Mouse (Mus musculus) liver, embryonic 14.5 days (tissue): ENCODE results near the gene Ttc9. TPM values are rescaled to one million over a fixed set of nuclear protein-coding genes. Genes with fewer than 3 reads are reported as not detected.

Experiments used
- ATAC-seq: fragments of 200-750 bp; cut with Nextera tagmentation; 2 replicates; pipeline ENCODE4 v1.8.0; 2017; ENCODE audit warnings: moderate number of reproducible peaks, mild to moderate bottlenecking, moderate library complexity; ENCODE audit not compliant: insufficient read depth
- DNase-seq, 3 experiments: peaks; one replicate each; pipeline ENCODE4 v3.0.0-alpha.2; 2012 to 2013; ENCODE audit warnings: low read depth in 3 of 3, low spot score in 3 of 3
- H3K27ac ChIP-seq: fragments of 300-500 bp; sonication (generic); 2 replicates; pipeline ENCODE4 v1.5.1; 2014; ENCODE audit warnings: moderate library complexity, mild to moderate bottlenecking, control low read depth, inconsistent platforms
- H3K27me3 ChIP-seq: fragments of 300-500 bp; sonication (generic); 2 replicates; pipeline ENCODE4 v1.6.1; 2014; ENCODE audit warnings: mild to moderate bottlenecking, low read length, moderate library complexity; ENCODE audit not compliant: control insufficient read depth, insufficient read depth
- H3K36me3 ChIP-seq: fragments of 300-500 bp; sonication (generic); replicated peaks from 2 replicates; pipeline ENCODE4 v1.6.1; 2014; ENCODE audit warnings: low read depth; ENCODE audit not compliant: control insufficient read depth, insufficient read depth
- H3K4me1 ChIP-seq, 2 experiments: fragments of 200-500 bp in 1 of 2; fragments of 300-500 bp in 1 of 2; sonication (generic) in 1 of 2; replicated peaks; 2 replicates each; pipeline ENCODE4 v1.6.1; 2012 to 2014; ENCODE audit warnings: antibody characterized with exemption in 1 of 2, inconsistent platforms in 1 of 2, low read length in 1 of 2; ENCODE audit not compliant: control insufficient read depth in 2 of 2, insufficient read depth in 2 of 2
- H3K4me2 ChIP-seq: fragments of 300-500 bp; sonication (generic); 2 replicates; pipeline ENCODE4 v1.6.1; 2014; ENCODE audit warnings: low read depth, mild to moderate bottlenecking, control low read depth, moderate library complexity
- H3K4me3 ChIP-seq, 2 experiments: fragments of 200-500 bp in 1 of 2; fragments of 300-500 bp in 1 of 2; sonication (generic) in 1 of 2; 2 replicates each; pipeline ENCODE4 v1.5.1; 2012 to 2014; ENCODE audit warnings: low read depth in 2 of 2, low read length in 2 of 2, mild to moderate bottlenecking in 2 of 2, control low read depth in 1 of 2, inconsistent platforms in 1 of 2, moderate library complexity in 1 of 2; ENCODE audit not compliant: insufficient read depth in 1 of 2
- H3K9ac ChIP-seq: fragments of 300-500 bp; sonication (generic); replicated peaks from 2 replicates; pipeline ENCODE4 v1.6.1; 2014; ENCODE audit warnings: mild to moderate bottlenecking, control low read depth, moderate library complexity
- H3K9me3 ChIP-seq: fragments of 300-500 bp; sonication (generic); 2 replicates; pipeline ENCODE4 v1.6.1; 2016; ENCODE audit warnings: low read length, mixed read lengths; ENCODE audit not compliant: control insufficient read depth
- CTCF ChIP-seq: IDR thresholded peaks from 2 replicates; pipeline ENCODE4 v1.5.1; 2016; ENCODE audit warnings: antibody characterized with exemption, low read depth, control low read depth
- EP300 ChIP-seq: IDR thresholded peaks from 2 replicates; pipeline ENCODE4 v1.6.1; 2016; ENCODE audit warnings: antibody characterized with exemption, low read depth
- WGBS: fragments of 180-500 bp; shearing (Covaris S2); extraction: QIAGEN DNeasy Blood & Tissue Kit; methylation state at CpG from one replicate; pipeline ENCODE4 v1.1.7; 2014; ENCODE audit not compliant: insufficient replicate concordance; 5-methylcytosine and 5-hydroxymethylcytosine counted together
- polyA plus RNA-seq, 2 experiments: library from polyadenylated mRNA; depleted of rRNA in 1 of 2; stranded (reverse) in 1 of 2; unstranded in 1 of 2; fragments of >200 nt; fragmentation: Nextera tagmentation in 1 of 2; extraction: Ambion mirVana in 1 of 2; gene quantifications; 2 replicates each; pipeline versions ENCODE4 v1.2.1 to v1.2.3; 2012 to 2014

The Ttc9 gene
- polyA plus RNA-seq, 2 experiments: 0.02 to 0.05 TPM

DNA sequence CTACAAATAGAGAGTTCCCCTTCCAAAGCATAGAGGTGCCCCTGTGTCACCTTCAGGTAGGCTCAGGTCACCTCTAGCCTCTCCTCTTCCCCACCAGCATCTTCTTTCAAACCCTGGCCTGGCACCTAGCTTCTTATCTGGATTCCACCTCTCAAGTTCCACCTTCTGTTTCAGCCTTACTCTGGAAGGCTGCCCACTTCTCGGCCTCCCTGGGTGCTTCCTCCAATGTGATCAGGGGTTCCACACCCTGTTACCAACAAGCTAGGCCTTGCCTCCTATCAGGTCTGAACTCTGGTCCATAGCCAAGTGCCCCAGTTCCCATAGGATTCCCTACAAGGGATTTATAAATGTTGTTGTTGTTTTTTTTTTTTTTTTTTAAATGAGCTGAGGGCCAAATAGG is 26.3 kb downstream of the Ttc9 start:
- no peaks in the 10 kb centered on the region for H3K36me3 ChIP-seq
- 45% methylated on average over 1 of the region's 1 CpGs for WGBS
- H3K27me3 ChIP-seq: no peaks in the 10 kb centered on the region

DNA sequence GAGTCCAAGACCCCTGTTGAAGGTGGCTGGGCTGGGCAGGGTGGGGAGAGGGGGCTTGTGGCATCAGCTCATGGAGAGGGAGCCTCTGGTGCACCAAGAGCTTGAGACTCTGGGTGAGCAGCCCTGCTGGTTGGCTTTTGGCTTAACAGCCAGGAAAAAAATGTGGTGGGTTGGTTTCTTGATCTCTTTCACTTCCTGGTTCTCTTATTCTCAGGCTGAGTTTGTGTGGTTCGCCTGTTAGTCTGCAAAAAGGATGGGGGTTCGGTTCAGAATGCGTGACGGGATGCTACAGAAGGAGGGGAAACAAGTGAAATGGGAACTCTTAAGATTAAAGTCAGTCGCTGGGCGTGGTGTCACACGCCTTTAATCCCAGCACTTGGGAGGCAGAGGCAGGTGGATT is 27.0 kb downstream of the Ttc9 start:
- no peak for DNase-seq
- ATAC-seq: no peak
- no peaks in the 10 kb centered on the region for H3K4me1 ChIP-seq
- TF ChIP-seq EP300 (no peak), CTCF (no peak)
- no peak overlapping the region for H3K4me2 ChIP-seq
- no peak overlapping the region for H3K9ac ChIP-seq
- H3K9me3 ChIP-seq: no peaks in the 10 kb centered on the region
- WGBS: 64% methylated on average over 7 of the region's 7 CpGs
- H3K4me3 ChIP-seq: no peak overlapping the region
- no peaks in the 10 kb centered on the region for H3K27me3 ChIP-seq
- no peak overlapping the region for H3K27ac ChIP-seq
- no peaks in the 10 kb centered on the region for H3K36me3 ChIP-seq

More for the DNA sequence above, 26.3 kb downstream of the Ttc9 start:
- Histone ChIP-seq H3K9me3 (no peaks in the 10 kb centered on the region), H3K4me1 (no peaks in the 10 kb centered on the region), H3K4me2 (no peak overlapping the region), H3K27ac (no peak overlapping the region), H3K4me3 (no peak overlapping the region), H3K9ac (no peak overlapping the region)
- ATAC-seq: no peak
- TF ChIP-seq EP300 (no peak), CTCF (no peak)
- DNase-seq: no peak

DNA sequence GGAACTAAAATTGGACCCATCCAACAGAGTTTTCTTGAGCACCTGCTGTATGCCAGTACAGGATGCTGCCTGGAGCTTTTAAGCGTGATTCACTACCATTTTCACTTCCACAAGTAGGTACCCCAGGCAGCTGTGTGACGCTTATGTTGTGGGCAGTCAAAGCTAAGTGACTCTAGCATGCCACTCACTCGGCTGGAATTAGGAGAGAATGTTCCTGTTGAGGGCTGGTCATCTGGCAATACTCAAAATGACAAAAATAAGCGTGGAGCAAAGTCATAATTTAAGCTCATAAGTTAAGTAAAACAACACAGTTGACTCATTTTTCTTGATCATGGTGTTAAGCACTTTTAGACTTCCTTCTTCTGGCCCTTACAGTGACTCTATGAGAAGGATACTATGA is 31.0 kb downstream of the Ttc9 start:
- DNase-seq (no peak), ATAC-seq (no peak)
- H3K4me2 ChIP-seq: no peak overlapping the region
- no peak overlapping the region for H3K9ac ChIP-seq
- WGBS: 56% methylated on average over 4 of the region's 4 CpGs
- no peaks in the 10 kb centered on the region for H3K27me3 ChIP-seq
- H3K4me3 ChIP-seq: no peak overlapping the region
- no peaks in the 10 kb centered on the region for H3K4me1 ChIP-seq
- H3K9me3 ChIP-seq: no peaks in the 10 kb centered on the region
- no peaks in the 10 kb centered on the region for H3K36me3 ChIP-seq
- no peak overlapping the region for H3K27ac ChIP-seq
- TF ChIP-seq EP300 (no peak), CTCF (no peak)

DNA sequence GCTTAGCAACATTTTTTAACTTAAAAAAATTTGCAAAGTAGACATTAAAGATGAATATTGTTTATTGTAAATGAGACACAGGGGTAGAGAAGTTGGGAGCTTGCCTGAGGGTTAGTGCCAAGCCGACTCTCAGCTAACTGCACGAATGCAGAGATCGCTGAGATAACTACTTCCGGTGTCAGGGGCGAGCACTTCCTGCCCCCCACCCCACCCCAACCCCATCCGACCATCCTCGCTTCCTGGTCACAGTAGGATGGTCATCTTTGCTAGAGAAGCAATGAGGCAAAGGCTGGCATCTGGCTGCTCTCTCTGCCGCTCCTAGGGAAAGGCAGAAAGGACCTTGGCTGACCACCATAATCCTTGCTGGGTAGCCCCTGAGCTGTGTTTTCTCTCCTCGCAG is 32.1 kb downstream of the Ttc9 start:
- no peaks in the 10 kb centered on the region for H3K36me3 ChIP-seq
- WGBS: 34% methylated on average over 9 of the region's 9 CpGs

DNA sequence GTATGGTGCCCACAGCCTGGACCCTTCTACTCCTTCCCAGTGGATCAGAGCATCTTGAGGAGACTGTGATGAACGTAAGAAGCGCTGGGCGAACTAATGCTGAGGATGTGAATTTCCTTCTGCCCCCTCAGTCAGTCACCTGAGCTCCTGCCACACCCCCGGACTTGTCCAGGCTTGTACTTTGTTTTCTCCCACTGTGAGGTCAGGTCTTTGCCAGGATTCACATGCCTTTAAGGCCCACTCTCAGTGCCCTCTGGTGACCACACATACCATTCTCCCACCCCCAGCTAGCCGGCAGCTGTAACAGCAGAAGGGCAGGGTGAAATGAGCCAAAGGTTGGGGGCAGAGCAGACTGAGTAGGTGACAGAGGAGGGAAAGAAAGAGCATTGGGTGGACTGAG is 32.9 kb downstream of the Ttc9 start:
- H3K27ac ChIP-seq: no peak overlapping the region
- WGBS: 59% methylated on average over 5 of the region's 5 CpGs
- H3K27me3 ChIP-seq: no peaks in the 10 kb centered on the region
- H3K9ac ChIP-seq: no peak overlapping the region
- H3K4me1 ChIP-seq: no peaks in the 10 kb centered on the region
- TF ChIP-seq EP300 (no peak), CTCF (no peak)
- DNase-seq (no peak), ATAC-seq (no peak)
- no peak overlapping the region for H3K4me2 ChIP-seq
- H3K9me3 ChIP-seq: no peaks in the 10 kb centered on the region
- no peak overlapping the region for H3K4me3 ChIP-seq
- H3K36me3 ChIP-seq: no peaks in the 10 kb centered on the region

More for the DNA sequence above, 32.1 kb downstream of the Ttc9 start:
- no peak for ATAC-seq
- TF ChIP-seq CTCF (no peak), EP300 (no peak)
- Histone ChIP-seq H3K27me3 (no peaks in the 10 kb centered on the region), H3K4me2 (no peak overlapping the region), H3K4me3 (no peak overlapping the region), H3K27ac (no peak overlapping the region), H3K4me1 (no peaks in the 10 kb centered on the region), H3K9me3 (no peaks in the 10 kb centered on the region), H3K9ac (no peak overlapping the region)
- no peak for DNase-seq
